Mouse (Mus musculus): ENCODE results near the gene Nxpe4. TPM values are rescaled to one million over a fixed set of nuclear protein-coding genes. Genes with fewer than 3 reads are reported as not detected.
A peak's percentile ranks its signal among the peaks of the same experiment; 100 is the strongest.

The Nxpe4 gene
- polyA plus RNA-seq, 1 experiment: 4.1 TPM

DNA sequence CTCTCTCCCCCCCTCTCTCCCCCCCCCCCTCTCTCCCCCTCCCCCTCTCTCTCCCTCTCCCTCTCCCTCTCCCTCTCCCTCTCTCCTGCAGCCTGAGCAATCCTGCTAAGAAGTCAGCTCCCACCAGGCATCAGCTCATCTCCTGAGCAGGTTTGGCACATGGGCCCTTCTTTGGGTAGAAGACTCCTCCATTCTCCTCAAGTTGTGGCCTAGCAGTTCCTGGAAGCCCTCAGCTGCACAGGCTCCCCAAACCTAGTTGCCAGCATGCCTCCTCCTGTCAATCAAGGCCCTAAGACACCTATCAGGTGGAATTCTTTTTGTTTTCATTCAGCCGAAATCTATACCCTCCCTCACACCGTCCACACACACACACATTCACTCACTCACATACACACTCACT lies 259.7 kb downstream of the Nxpe4 start:
- TF ChIP-seq POLR2A (IDR thresholded peaks at IDR 0.05; ENCODE audit: borderline replicate concordance, control insufficient read depth, low read depth, low read length) (no peak), CTCF (IDR thresholded peaks at IDR 0.05; ENCODE audit: control insufficient read depth, insufficient read depth, low read length) (no peak)
- no peaks in the 10 kb centered on the region; the same call in 1 of the 2 replicates for H3K4me1 ChIP-seq (ENCODE audit: control insufficient read depth, insufficient read depth, low read length)
- H3K27ac ChIP-seq (ENCODE audit: control insufficient read depth, insufficient read depth, low read depth, low read length, poor library complexity): peak overlapping the region; percentile 23; the same call in 1 of the 2 replicates
- WGBS: 65% methylated on average over 2 of the region's 2 CpGs
- no peak overlapping the region for H3K4me3 ChIP-seq (replicated peaks; ENCODE audit: control insufficient read depth, low read depth, low read length)

DNA sequence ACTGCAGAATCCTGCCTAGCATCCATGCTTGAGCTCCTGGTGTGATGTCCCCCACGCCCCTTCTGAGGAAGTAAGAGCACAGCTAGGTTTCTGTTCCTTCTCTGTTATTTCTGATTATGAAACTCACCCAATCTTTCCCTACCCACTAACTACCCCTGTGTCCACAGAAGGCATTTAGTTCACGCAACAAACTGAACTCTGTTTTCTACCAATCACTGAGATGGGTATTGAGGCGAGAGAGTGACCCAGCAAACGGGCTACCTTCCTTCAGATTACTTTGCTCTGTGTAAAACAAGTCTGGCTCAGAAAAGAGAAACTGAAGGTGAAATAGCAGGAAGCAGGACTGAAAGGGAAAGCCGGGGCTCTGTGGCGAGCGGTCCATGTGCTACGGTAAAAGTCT lies 260.6 kb downstream of the Nxpe4 start:
- 3% methylated on average over 8 of the region's 8 CpGs for WGBS
- no peaks in the 10 kb centered on the region; the same call in 1 of the 2 replicates for H3K4me1 ChIP-seq (ENCODE audit: control insufficient read depth, insufficient read depth, low read length)
- peak overlapping the region; percentile 67 for H3K4me3 ChIP-seq (replicated peaks; ENCODE audit: control insufficient read depth, low read depth, low read length)
- peak overlapping the region; percentile 87 for H3K27ac ChIP-seq (ENCODE audit: control insufficient read depth, insufficient read depth, low read depth, low read length, poor library complexity)
- no peak for TF ChIP-seq POLR2A (IDR thresholded peaks at IDR 0.05; ENCODE audit: borderline replicate concordance, control insufficient read depth, low read depth, low read length)
- no peak for TF ChIP-seq CTCF (IDR thresholded peaks at IDR 0.05; ENCODE audit: control insufficient read depth, insufficient read depth, low read length)

DNA sequence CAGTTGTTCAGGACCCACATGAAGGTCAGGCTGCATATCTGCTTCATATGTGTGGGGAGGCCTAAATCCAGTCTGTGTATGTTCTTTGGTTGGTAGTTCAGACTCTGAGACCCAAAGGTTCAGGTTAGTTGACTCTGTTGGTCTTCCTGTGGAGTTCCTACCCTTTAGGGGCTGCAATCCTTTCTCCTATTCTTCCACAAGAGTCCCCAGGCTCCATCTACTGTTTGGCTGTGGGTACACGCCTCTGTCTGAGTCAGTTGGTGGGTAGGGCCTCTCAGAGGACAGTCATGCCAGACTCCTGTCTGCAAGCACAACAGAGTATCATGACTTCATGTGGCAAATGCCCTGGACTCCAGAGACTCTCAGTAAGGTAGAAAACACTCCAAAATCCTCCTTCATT lies 261.4 kb downstream of the Nxpe4 start:
- TF ChIP-seq CTCF (IDR thresholded peaks at IDR 0.05; ENCODE audit: control insufficient read depth, insufficient read depth, low read length) (no peak), POLR2A (IDR thresholded peaks at IDR 0.05; ENCODE audit: borderline replicate concordance, control insufficient read depth, low read depth, low read length) (no peak)
- 17% methylated on average over 1 of the region's 1 CpGs for WGBS
- Histone ChIP-seq H3K4me1 (ENCODE audit: control insufficient read depth, insufficient read depth, low read length) (no peaks in the 10 kb centered on the region; the same call in 1 of the 2 replicates), H3K4me3 (replicated peaks; ENCODE audit: control insufficient read depth, low read depth, low read length) (no peak overlapping the region), H3K27ac (ENCODE audit: control insufficient read depth, insufficient read depth, low read depth, low read length, poor library complexity) (no peak overlapping the region; the same call in 1 of the 2 replicates)

DNA sequence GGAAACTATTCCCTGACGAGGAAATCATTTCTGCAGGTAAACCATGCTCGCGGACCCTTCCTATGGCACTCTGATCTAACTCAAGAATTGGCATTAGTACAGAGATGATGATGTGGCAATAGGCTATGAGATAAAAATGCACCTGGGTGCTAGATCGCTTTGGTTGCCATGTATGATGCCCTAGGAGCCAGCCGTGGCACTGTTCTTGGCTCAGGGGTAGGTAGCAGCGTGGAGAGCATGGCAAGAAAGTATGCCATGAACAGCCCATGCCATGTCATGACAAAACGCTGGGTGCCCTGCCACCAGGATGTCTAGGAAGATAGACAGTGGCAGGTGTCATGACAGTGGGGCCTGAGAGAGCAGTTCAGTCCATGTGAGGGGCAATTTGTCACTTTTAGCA lies 265.4 kb downstream of the Nxpe4 start:
- 86% methylated on average over 7 of the region's 7 CpGs for WGBS
- Histone ChIP-seq H3K27ac (ENCODE audit: control insufficient read depth, insufficient read depth, low read depth, low read length, poor library complexity) (no peak overlapping the region), H3K4me3 (replicated peaks; ENCODE audit: control insufficient read depth, low read depth, low read length) (no peak overlapping the region), H3K4me1 (ENCODE audit: control insufficient read depth, insufficient read depth, low read length) (peaks cover under 1% of the 10 kb centered on the region; the same call in 1 of the 2 replicates)
- TF ChIP-seq POLR2A (IDR thresholded peaks at IDR 0.05; ENCODE audit: borderline replicate concordance, control insufficient read depth, low read depth, low read length): no peak
- TF ChIP-seq CTCF (IDR thresholded peaks at IDR 0.05; ENCODE audit: control insufficient read depth, insufficient read depth, low read length): no peak

DNA sequence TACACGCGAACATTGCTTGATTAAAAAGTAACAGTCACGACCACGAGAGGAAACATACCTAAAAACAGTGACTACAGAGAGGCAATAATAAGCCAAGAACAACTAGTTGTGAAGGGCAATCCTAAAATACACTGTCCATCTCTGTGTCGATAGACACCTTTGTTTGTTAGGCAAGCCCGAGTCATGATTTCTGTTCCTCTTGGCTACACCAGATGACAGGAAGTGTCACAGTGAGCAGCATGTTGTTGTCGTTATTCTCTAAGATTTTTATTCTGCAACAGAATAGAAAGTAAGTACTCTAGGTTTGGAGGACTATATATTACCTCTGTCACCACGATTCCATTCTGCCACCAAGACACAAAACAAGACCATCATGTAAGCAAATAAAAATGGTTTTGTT lies 270.6 kb downstream of the Nxpe4 start:
- peaks cover 1% of the 10 kb centered on the region; the same call in 1 of the 2 replicates for H3K4me1 ChIP-seq (ENCODE audit: control insufficient read depth, insufficient read depth, low read length)
- TF ChIP-seq POLR2A (IDR thresholded peaks at IDR 0.05; ENCODE audit: borderline replicate concordance, control insufficient read depth, low read depth, low read length): no peak
- no peak for TF ChIP-seq CTCF (IDR thresholded peaks at IDR 0.05; ENCODE audit: control insufficient read depth, insufficient read depth, low read length)
- H3K27ac ChIP-seq (ENCODE audit: control insufficient read depth, insufficient read depth, low read depth, low read length, poor library complexity): no peak overlapping the region
- H3K4me3 ChIP-seq (replicated peaks; ENCODE audit: control insufficient read depth, low read depth, low read length): no peak overlapping the region
- WGBS: 10% methylated on average over 8 of the region's 8 CpGs

DNA sequence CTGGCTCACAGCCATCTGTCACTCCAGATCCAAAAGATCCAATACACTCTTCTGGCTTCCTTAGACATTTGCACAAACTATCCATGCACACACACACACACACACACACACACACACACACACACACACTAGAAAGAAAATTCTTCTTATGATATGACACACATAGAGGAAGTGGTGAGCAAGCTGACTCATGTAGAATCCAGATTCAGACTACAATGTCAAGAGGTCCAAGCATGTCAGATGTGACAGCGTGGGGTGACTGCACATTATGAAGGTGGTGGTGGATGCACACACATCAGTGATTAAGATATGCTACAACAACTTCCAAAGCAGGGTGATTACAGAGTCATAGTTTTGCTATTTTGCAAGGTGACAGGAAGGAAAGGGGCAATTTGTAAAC lies 282.1 kb downstream of the Nxpe4 start:
- H3K27ac ChIP-seq (ENCODE audit: control insufficient read depth, insufficient read depth, low read depth, low read length, poor library complexity): no peak overlapping the region
- no peak for TF ChIP-seq CTCF (IDR thresholded peaks at IDR 0.05; ENCODE audit: control insufficient read depth, insufficient read depth, low read length)
- TF ChIP-seq POLR2A (IDR thresholded peaks at IDR 0.05; ENCODE audit: borderline replicate concordance, control insufficient read depth, low read depth, low read length): no peak
- H3K4me1 ChIP-seq (ENCODE audit: control insufficient read depth, insufficient read depth, low read length): peaks cover 5% of the 10 kb centered on the region
- WGBS: 5% methylated on average over 1 of the region's 1 CpGs
- H3K4me3 ChIP-seq (replicated peaks; ENCODE audit: control insufficient read depth, low read depth, low read length): no peak overlapping the region

DNA sequence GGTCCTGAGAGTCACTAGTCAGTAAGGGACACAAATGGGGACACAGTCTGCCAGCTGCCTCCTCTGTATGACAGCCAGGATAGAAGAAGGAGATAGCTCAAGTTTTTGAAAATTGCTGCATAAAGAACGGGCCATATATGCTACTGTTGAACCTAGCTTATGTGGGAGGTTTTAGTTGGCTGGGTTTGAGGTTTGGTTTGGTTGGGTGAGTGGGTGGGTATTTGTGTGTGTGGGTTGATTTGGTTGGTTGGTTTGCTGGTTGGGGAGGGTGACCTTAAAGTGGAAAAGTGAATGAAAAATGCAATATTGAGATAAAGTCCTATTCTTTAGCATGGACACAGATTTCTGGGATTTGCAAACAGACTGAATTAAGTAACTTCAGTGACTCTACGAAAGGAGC lies 283.0 kb downstream of the Nxpe4 start:
- H3K27ac ChIP-seq (ENCODE audit: control insufficient read depth, insufficient read depth, low read depth, low read length, poor library complexity): no peak overlapping the region
- H3K4me3 ChIP-seq (replicated peaks; ENCODE audit: control insufficient read depth, low read depth, low read length): no peak overlapping the region
- TF ChIP-seq POLR2A (IDR thresholded peaks at IDR 0.05; ENCODE audit: borderline replicate concordance, control insufficient read depth, low read depth, low read length): no peak
- TF ChIP-seq CTCF (IDR thresholded peaks at IDR 0.05; ENCODE audit: control insufficient read depth, insufficient read depth, low read length): no peak
- H3K4me1 ChIP-seq (ENCODE audit: control insufficient read depth, insufficient read depth, low read length): peaks cover 5% of the 10 kb centered on the region
- 66% methylated on average over 2 of the region's 2 CpGs for WGBS

DNA sequence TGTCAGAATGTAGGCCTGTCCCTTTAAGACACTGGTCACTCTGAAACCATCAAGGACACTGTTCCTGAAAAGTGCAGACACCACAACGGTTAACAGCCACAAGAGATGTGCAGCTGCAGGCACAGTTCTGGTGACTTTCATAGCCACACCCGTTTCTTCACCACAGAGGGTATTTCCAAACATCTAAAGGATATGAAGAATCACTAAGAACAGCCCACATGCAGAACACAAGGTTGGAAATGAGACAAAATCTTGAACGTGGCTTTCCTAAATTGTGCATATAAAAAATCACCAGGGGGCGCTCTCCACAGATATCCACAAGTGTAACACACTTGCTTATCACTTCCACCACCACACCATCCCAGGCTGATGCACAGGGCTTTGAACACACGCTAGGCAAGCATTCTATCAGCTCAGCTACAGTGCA lies 286.0 kb downstream of the Nxpe4 start:
- Histone ChIP-seq H3K4me3 (replicated peaks; ENCODE audit: control insufficient read depth, low read depth, low read length) (no peak overlapping the region), H3K27ac (ENCODE audit: control insufficient read depth, insufficient read depth, low read depth, low read length, poor library complexity) (no peak overlapping the region), H3K4me1 (ENCODE audit: control insufficient read depth, insufficient read depth, low read length) (peaks cover 3% of the 10 kb centered on the region)
- WGBS: 9% methylated on average over 5 of the region's 5 CpGs
- no peak for TF ChIP-seq POLR2A (IDR thresholded peaks at IDR 0.05; ENCODE audit: borderline replicate concordance, control insufficient read depth, low read depth, low read length)
- TF ChIP-seq CTCF (IDR thresholded peaks at IDR 0.05; ENCODE audit: control insufficient read depth, insufficient read depth, low read length): peak; percentile 42; the same call in 1 of the 2 replicates

Other genes starting within 250 kb of the Nxpe4 start
- 81.3 and 120 TPM in 2 replicates for gene Nxpe2, start 191.4 kb downstream of the Nxpe4 start, polyA plus RNA-seq (2011; ENCODE audit: insufficient read depth, insufficient read length, low replicate concordance, missing spikeins)

Measured in bone marrow, adult 2 months (tissue).